Mouse (Mus musculus) myocyte (in vitro differentiated cells): Measurements from ENCODE around the gene Fgf9. TPM values are rescaled to one million over a fixed set of nuclear protein-coding genes. Genes with fewer than 3 reads are reported as not detected.
A peak's percentile ranks its signal among the peaks of the same experiment; 100 is the strongest.

Experiments
- H3K27me3 ChIP-seq: one replicate; pipeline ENCODE4 v1.6.1; 2011; ENCODE audit not compliant: control insufficient read depth, insufficient read depth, insufficient read length
- H3K36me3 ChIP-seq: one replicate; pipeline ENCODE4 v1.6.1; 2011; ENCODE audit not compliant: control insufficient read depth, insufficient read depth
- H3K4me2 ChIP-seq: one replicate; pipeline ENCODE4 v1.6.1; 2011; ENCODE audit warnings: low read depth, control low read depth
- H3K4me3 ChIP-seq: one replicate; pipeline ENCODE4 v1.5.1; 2011; ENCODE audit warnings: mild to moderate bottlenecking, control low read depth, moderate library complexity
- H3K79me2 ChIP-seq: one replicate; pipeline ENCODE4 v1.6.1; 2011; ENCODE audit not compliant: control insufficient read depth, insufficient read depth
- H3ac ChIP-seq: one replicate; pipeline ENCODE4 v1.6.1; 2011; ENCODE audit not compliant: control insufficient read depth, insufficient read length
- CEBPB ChIP-seq: IDR thresholded peaks from 2 replicates; pipeline ENCODE4 v1.6.1; 2011; ENCODE audit warnings: mild to moderate bottlenecking, moderate library complexity; ENCODE audit not compliant: poor library complexity, insufficient read depth, severe bottlenecking
- E2F4 ChIP-seq: IDR thresholded peaks from one replicate; pipeline ENCODE4 v1.6.1; 2011; ENCODE audit warnings: mild to moderate bottlenecking, control low read depth, moderate library complexity; ENCODE audit not compliant: insufficient read depth
- MAX ChIP-seq: IDR thresholded peaks from one replicate; pipeline ENCODE4 v1.6.1; 2011; ENCODE audit warnings: low read depth, mild to moderate bottlenecking, control low read depth
- MYOD1 ChIP-seq, 3 experiments: IDR thresholded peaks; one replicate each; pipeline ENCODE4 v1.6.1; 2011; ENCODE audit warnings: control low read depth in 2 of 3, low read depth in 2 of 3, mild to moderate bottlenecking in 2 of 3, moderate library complexity in 1 of 3; ENCODE audit not compliant: insufficient read length in 2 of 3, control insufficient read depth in 1 of 3
- MYOG ChIP-seq, 3 experiments: IDR thresholded peaks; one replicate each; pipeline ENCODE4 v1.6.1; 2011; ENCODE audit warnings: control low read depth in 2 of 3, low read depth in 2 of 3, mild to moderate bottlenecking in 2 of 3; ENCODE audit not compliant: insufficient read length in 2 of 3, control insufficient read depth in 1 of 3, insufficient read depth in 1 of 3
- POLR2A ChIP-seq: IDR thresholded peaks from one replicate; pipeline ENCODE4 v1.6.1; 2011; ENCODE audit warnings: low read depth, mild to moderate bottlenecking, control low read depth, moderate library complexity; ENCODE audit not compliant: insufficient read length
- POLR2AphosphoS2 ChIP-seq: IDR thresholded peaks from one replicate; pipeline ENCODE4 v1.6.1; 2011; ENCODE audit warnings: low read depth, control low read depth; ENCODE audit not compliant: insufficient read length
- REST ChIP-seq: IDR thresholded peaks from one replicate; pipeline ENCODE4 v1.6.1; 2011; ENCODE audit warnings: mild to moderate bottlenecking, control low read depth, moderate library complexity; ENCODE audit not compliant: insufficient read depth, insufficient read length
- SRF ChIP-seq: IDR thresholded peaks from one replicate; pipeline ENCODE4 v1.6.1; 2011; ENCODE audit warnings: low read depth; ENCODE audit not compliant: control insufficient read depth, insufficient read length
- TCF12 ChIP-seq: IDR thresholded peaks from one replicate; pipeline ENCODE4 v1.6.1; 2011; ENCODE audit warnings: mild to moderate bottlenecking, control low read depth; ENCODE audit not compliant: poor library complexity, insufficient read depth, severe bottlenecking
- TCF3 ChIP-seq: IDR thresholded peaks from one replicate; pipeline ENCODE4 v1.6.1; 2011; ENCODE audit warnings: low read depth, control low read depth; ENCODE audit not compliant: insufficient read length
- USF1 ChIP-seq: IDR thresholded peaks from one replicate; pipeline ENCODE4 v1.6.1; 2011; ENCODE audit warnings: low read depth, mild to moderate bottlenecking, control low read depth, moderate library complexity
- polyA plus RNA-seq: library from polyadenylated mRNA; unstranded; fragments of >200 nt; fragmentation: generic; extraction: Trizol; gene quantifications from one replicate; pipeline ENCODE4 v1.2.1, GENCODE M21; 2012; ENCODE audit warnings: missing spikeins

The Fgf9 gene
- polyA plus RNA-seq, 1 experiment: 6.0 TPM

- TF ChIP-seq POLR2AphosphoS2 (no peak), TCF12 (no peak), USF1 (no peak), REST (no peak), MAX (no peak)
- Histone ChIP-seq H3K27me3 (no peaks in the 10 kb centered on the region), H3K36me3 (no peaks in the 10 kb centered on the region), H3K4me2 (no peak overlapping the region), H3K79me2 (no peaks in the 10 kb centered on the region), H3K4me3 (no peak overlapping the region), H3ac (no peak overlapping the region)
Observed at GRCm38 (mm10) chr14:58149637-58150470, 79.5 kb downstream of the Fgf9 start.

- Histone ChIP-seq H3K79me2 (no peaks in the 10 kb centered on the region), H3K27me3 (no peaks in the 10 kb centered on the region), H3K4me2 (no peak overlapping the region), H3K4me3 (no peak overlapping the region), H3ac (no peak overlapping the region), H3K36me3 (no peaks in the 10 kb centered on the region)
- TF ChIP-seq USF1: no peak
- TF ChIP-seq MYOD1 (IDR thresholded peaks at IDR 0.05; ENCODE audit: control insufficient read depth in 1 of 3, insufficient read length in 2 of 3, low read depth in 2 of 3): no peak
- no peak for TF ChIP-seq TCF3
- TF ChIP-seq MAX: no peak
- TF ChIP-seq TCF12: no peak
- TF ChIP-seq SRF: no peak
- TF ChIP-seq POLR2AphosphoS2: no peak
- TF ChIP-seq POLR2A: no peak
- no peak for TF ChIP-seq CEBPB
- TF ChIP-seq REST: no peak
- no peak for TF ChIP-seq E2F4
- TF ChIP-seq MYOG (IDR thresholded peaks at IDR 0.05; ENCODE audit: control insufficient read depth in 1 of 3, insufficient read depth in 1 of 3, insufficient read length in 2 of 3, low read depth in 2 of 3): no peak
Observed at GRCm38 (mm10) chr14:58150471-58150855, 80.1 kb downstream of the Fgf9 start.

GRCm38 (mm10) chr14:58152110-58152509 lies 81.8 kb downstream of the Fgf9 start:
- Histone ChIP-seq H3K4me2 (peak overlapping the region; percentile 45), H3K27me3 (no peaks in the 10 kb centered on the region), H3ac (no peak overlapping the region), H3K4me3 (no peak overlapping the region), H3K79me2 (no peaks in the 10 kb centered on the region), H3K36me3 (no peaks in the 10 kb centered on the region)
- peak; percentile 97 to 100 (median 100) for TF ChIP-seq MYOD1 (IDR thresholded peaks at IDR 0.05; ENCODE audit: control insufficient read depth in 1 of 3, insufficient read length in 2 of 3, low read depth in 2 of 3)
- peak; percentile 85; the same call in 1 of the 2 replicates for TF ChIP-seq CEBPB
- TF ChIP-seq TCF12: peak; percentile 97
- peak; percentile 97 for TF ChIP-seq TCF3
- TF ChIP-seq MYOG (IDR thresholded peaks at IDR 0.05; ENCODE audit: control insufficient read depth in 1 of 3, insufficient read depth in 1 of 3, insufficient read length in 2 of 3, low read depth in 2 of 3): peak; percentile 95 to 99 (median 98)
- no peak for TF ChIP-seq POLR2AphosphoS2
- TF ChIP-seq USF1: no peak

- no peak for TF ChIP-seq POLR2AphosphoS2
- no peak for TF ChIP-seq SRF
- no peak for TF ChIP-seq TCF3
- no peak for TF ChIP-seq E2F4
- no peak for TF ChIP-seq REST
- no peak for TF ChIP-seq TCF12
- no peak for TF ChIP-seq USF1
- TF ChIP-seq POLR2A: no peak
- peak in 1 of 3 experiments; percentile 54 for TF ChIP-seq MYOG (IDR thresholded peaks at IDR 0.05; ENCODE audit: control insufficient read depth in 1 of 3, insufficient read depth in 1 of 3, insufficient read length in 2 of 3, low read depth in 2 of 3)
- peak in 1 of 3 experiments; percentile 52 for TF ChIP-seq MYOD1 (IDR thresholded peaks at IDR 0.05; ENCODE audit: control insufficient read depth in 1 of 3, insufficient read length in 2 of 3, low read depth in 2 of 3)
- no peak for TF ChIP-seq MAX
- no peak for TF ChIP-seq CEBPB
- H3ac ChIP-seq: no peak overlapping the region
- H3K79me2 ChIP-seq: no peaks in the 10 kb centered on the region
- no peak overlapping the region for H3K4me2 ChIP-seq
- H3K27me3 ChIP-seq: no peaks in the 10 kb centered on the region
- no peak overlapping the region for H3K4me3 ChIP-seq
- H3K36me3 ChIP-seq: no peaks in the 10 kb centered on the region
Observed at GRCm38 (mm10) chr14:58153470-58154416, 83.4 kb downstream of the Fgf9 start.
